Mouse (Mus musculus) C2C12 (cell line): ENCODE data around the gene Edil3. TPM values are rescaled to one million over a fixed set of nuclear protein-coding genes. Genes with fewer than 3 reads are reported as not detected.
"Not testable (repeated sequence)": the region's sequence is repeated elsewhere in the genome, so short reads cannot be mapped to it uniquely, and the experiment has no call there.

Experiments used
- H3K27me3 ChIP-seq: one replicate; pipeline ENCODE4 v1.6.1; 2011; ENCODE audit not compliant: control insufficient read depth, insufficient read depth, insufficient read length
- H3K36me3 ChIP-seq: one replicate; pipeline ENCODE4 v1.6.1; 2011; ENCODE audit not compliant: control insufficient read depth, insufficient read depth
- H3K4me3 ChIP-seq: one replicate; pipeline ENCODE4 v1.5.1; 2011; ENCODE audit warnings: mild to moderate bottlenecking, control low read depth; ENCODE audit not compliant: poor library complexity, insufficient read depth, severe bottlenecking
- H3K79me2 ChIP-seq: one replicate; pipeline ENCODE4 v1.6.1; 2011; ENCODE audit not compliant: control insufficient read depth, insufficient read depth
- H3K79me3 ChIP-seq: one replicate; pipeline ENCODE4 v1.6.1; 2011; ENCODE audit warnings: low read depth, control low read depth
- H3ac ChIP-seq: one replicate; pipeline ENCODE3; 2011; ENCODE audit warnings: low read depth; ENCODE audit not compliant: control insufficient read depth, insufficient read length
- CEBPB ChIP-seq: IDR thresholded peaks from one replicate; pipeline ENCODE4 v1.6.1; 2011; ENCODE audit warnings: low read depth, mild to moderate bottlenecking, control low read depth, moderate library complexity
- CTCF ChIP-seq: IDR thresholded peaks from one replicate; pipeline ENCODE4 v1.5.1; 2011; ENCODE audit not compliant: control insufficient read depth, insufficient read depth, insufficient read length
- FOSL1 ChIP-seq: IDR thresholded peaks from one replicate; pipeline ENCODE4 v1.8.0; 2011; ENCODE audit warnings: mild to moderate bottlenecking, low read length; ENCODE audit not compliant: poor library complexity, insufficient read depth, severe bottlenecking
- MAX ChIP-seq: IDR thresholded peaks from one replicate; pipeline ENCODE4 v1.6.1; 2011; ENCODE audit warnings: mild to moderate bottlenecking, control low read depth
- MYOD1 ChIP-seq: IDR thresholded peaks from one replicate; pipeline ENCODE4 v1.6.1; 2011; ENCODE audit warnings: low read depth; ENCODE audit not compliant: control insufficient read depth, insufficient read length
- MYOG ChIP-seq: IDR thresholded peaks from one replicate; pipeline ENCODE4 v1.6.1; 2011; ENCODE audit not compliant: control insufficient read depth, insufficient read length; ENCODE audit errors: extremely low read depth
- USF1 ChIP-seq: IDR thresholded peaks from one replicate; pipeline ENCODE4 v1.6.1; 2011; ENCODE audit warnings: low read depth, mild to moderate bottlenecking, control low read depth, moderate library complexity
- polyA plus RNA-seq: library from polyadenylated mRNA; unstranded; fragments of >200 nt; fragmentation: generic; extraction: Trizol; gene quantifications from one replicate; pipeline ENCODE4 v1.2.1, GENCODE M21; 2012; ENCODE audit warnings: missing spikeins

Edil3 gene
- polyA plus RNA-seq, 1 experiment = 3.0 TPM

DNA sequence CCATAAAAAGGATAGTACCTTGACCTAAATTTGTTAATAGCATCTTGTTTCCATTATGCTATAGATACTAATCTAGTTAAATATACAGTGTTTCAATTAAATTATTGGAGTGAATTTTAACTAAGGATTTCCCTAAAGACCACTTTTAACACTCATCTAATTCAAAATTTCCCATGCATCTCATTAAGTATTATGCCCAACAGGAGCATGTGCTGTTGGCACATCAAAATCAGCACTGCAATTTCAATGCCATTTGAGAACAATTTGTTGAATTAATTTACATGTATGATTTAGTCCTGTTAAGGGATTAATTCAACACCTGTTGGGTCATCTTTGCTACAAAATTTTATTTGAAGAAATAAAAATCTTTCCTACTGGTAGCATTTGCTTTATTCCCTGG lies 191.2 kb downstream of the Edil3 start:
- no peak for TF ChIP-seq FOSL1
- TF ChIP-seq MYOD1 = no peak
- TF ChIP-seq MAX = no peak
- no peak for TF ChIP-seq USF1
- TF ChIP-seq CTCF = no peak
- TF ChIP-seq CEBPB = no peak
- no peak for TF ChIP-seq MYOG
- H3K79me2 ChIP-seq = no peaks in the 10 kb centered on the region
- no peaks in the 10 kb centered on the region for H3K79me3 ChIP-seq
- H3K27me3 ChIP-seq = no peaks in the 10 kb centered on the region
- no peak overlapping the region for H3ac ChIP-seq
- no peak overlapping the region for H3K4me3 ChIP-seq
- no peaks in the 10 kb centered on the region for H3K36me3 ChIP-seq

GRCm38 (mm10) chr13:89029817-89030539 lies 208.7 kb downstream of the Edil3 start:
- Histone ChIP-seq H3K27me3 (no peaks in the 10 kb centered on the region), H3ac (no peak overlapping the region), H3K36me3 (no peaks in the 10 kb centered on the region), H3K79me3 (no peaks in the 10 kb centered on the region), H3K79me2 (no peaks in the 10 kb centered on the region), H3K4me3 (no peak overlapping the region)
- TF ChIP-seq MYOD1 (peak; percentile 65), FOSL1 (no peak), CTCF (no peak), MYOG (no peak), USF1 (no peak)

DNA sequence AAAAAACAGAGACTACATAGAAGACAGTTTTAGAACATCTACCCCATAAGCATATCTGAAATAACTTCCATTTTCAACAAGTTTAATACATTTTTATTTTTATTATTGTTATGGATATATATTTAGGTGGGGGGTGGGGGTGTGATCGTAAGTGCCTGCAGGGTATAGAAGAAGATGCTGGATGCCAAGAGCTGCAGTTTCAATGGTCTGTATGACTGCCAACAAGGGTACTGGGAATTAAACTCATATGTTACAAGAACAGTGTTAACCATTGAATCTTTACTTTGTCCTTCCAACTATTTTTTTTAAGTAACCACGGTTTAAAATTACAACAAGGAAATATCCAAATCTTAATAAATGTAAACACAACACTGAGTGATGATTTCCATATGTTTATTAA lies 214.4 kb downstream of the Edil3 start:
- Histone ChIP-seq H3K27me3 (no peaks in the 10 kb centered on the region), H3K79me3 (no peaks in the 10 kb centered on the region), H3ac (no peak overlapping the region), H3K79me2 (no peaks in the 10 kb centered on the region), H3K4me3 (no peak overlapping the region), H3K36me3 (no peaks in the 10 kb centered on the region)
- TF ChIP-seq MAX = no peak
- no peak for TF ChIP-seq FOSL1
- TF ChIP-seq USF1 = no peak
- TF ChIP-seq MYOG = no peak
- TF ChIP-seq CEBPB = no peak
- no peak for TF ChIP-seq CTCF
- no peak for TF ChIP-seq MYOD1

- Histone ChIP-seq H3K79me3 (no peaks in the 10 kb centered on the region), H3K79me2 (no peaks in the 10 kb centered on the region), H3ac (no peak overlapping the region), H3K36me3 (no peaks in the 10 kb centered on the region), H3K4me3 (no peak overlapping the region), H3K27me3 (no peaks in the 10 kb centered on the region)
- TF ChIP-seq MYOD1 (no peak), USF1 (no peak), FOSL1 (no peak), MYOG (no peak), MAX (no peak), CTCF (no peak), CEBPB (no peak)
Measured at GRCm38 (mm10) chr13:89041495-89041894, 220.2 kb downstream of the Edil3 start.

- H3K4me3 ChIP-seq, H3K79me2 ChIP-seq, H3K36me3 ChIP-seq, H3K27me3 ChIP-seq, H3ac ChIP-seq, H3K79me3 ChIP-seq: not testable (repeated sequence)
Measured at GRCm38 (mm10) chr13:89070132-89070531, 248.9 kb downstream of the Edil3 start.

GRCm38 (mm10) chr13:89076212-89076611 lies 254.9 kb downstream of the Edil3 start:
- no peaks in the 10 kb centered on the region for H3K27me3 ChIP-seq
- no peak overlapping the region for H3K4me3 ChIP-seq
- H3K79me2 ChIP-seq = no peaks in the 10 kb centered on the region
- H3ac ChIP-seq = no peak overlapping the region
- no peaks in the 10 kb centered on the region for H3K79me3 ChIP-seq
- no peak for TF ChIP-seq MYOG
- TF ChIP-seq FOSL1 = no peak
- no peak for TF ChIP-seq USF1
- no peak for TF ChIP-seq MAX
- no peak for TF ChIP-seq MYOD1
- no peak for TF ChIP-seq CEBPB
- no peak for TF ChIP-seq CTCF
- H3K36me3 ChIP-seq = no peaks in the 10 kb centered on the region

- no peaks in the 10 kb centered on the region for H3K79me2 ChIP-seq
- no peak overlapping the region for H3K4me3 ChIP-seq
- H3ac ChIP-seq = no peak overlapping the region
- TF ChIP-seq MYOD1 = no peak
- TF ChIP-seq FOSL1 = no peak
- TF ChIP-seq CEBPB = no peak
- H3K27me3 ChIP-seq = no peaks in the 10 kb centered on the region
- no peaks in the 10 kb centered on the region for H3K79me3 ChIP-seq
- H3K36me3 ChIP-seq = no peaks in the 10 kb centered on the region
Measured at GRCm38 (mm10) chr13:89105889-89106288, 284.6 kb downstream of the Edil3 start.
